Mouse (Mus musculus): ENCODE measurements around the gene Rpusd1. TPM values are rescaled to one million over a fixed set of nuclear protein-coding genes. Genes with fewer than 3 reads are reported as not detected.

The Rpusd1 gene
- total and polyA plus RNA-seq, 3 experiments, result 5.6 to 13.8 (median 5.8) TPM

DNA sequence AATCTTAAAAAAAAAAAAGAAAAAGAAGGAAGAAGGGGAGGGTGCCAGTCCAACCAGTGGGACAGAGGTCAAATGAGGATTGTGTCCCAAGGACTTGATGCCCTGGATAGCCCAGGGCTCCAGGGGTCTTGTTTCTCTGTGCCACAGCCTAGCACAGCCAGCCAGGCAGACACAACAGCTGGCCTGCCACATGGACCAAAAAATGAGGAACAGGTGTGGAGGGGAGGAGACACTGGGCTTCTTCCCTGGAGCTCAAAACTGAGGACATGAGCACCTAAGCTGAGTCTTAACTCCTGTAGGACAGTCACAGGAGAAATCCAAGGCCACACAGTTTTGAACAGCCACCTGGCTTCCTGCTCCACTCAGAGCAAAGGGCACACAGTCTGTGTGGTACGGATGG, 31.2 kb upstream of the Rpusd1 start:
- no peaks in the 10 kb centered on the region for H3K4me1 ChIP-seq (ENCODE audit: control insufficient read depth in 1 of 2, insufficient read depth in 2 of 2)
- no peak for DNase-seq (ENCODE audit: extremely low read depth)
- dilution Hi-C loops (cut with MboI; ENCODE audit: extremely low pct_ligation_motif_present, extremely low pct_unique_long_range_greater_than_20kb, low sequenced_read_pairs), result no loop called here
- no peaks in the 10 kb centered on the region for H3K9me3 ChIP-seq (replicated peaks; ENCODE audit: low read length)
- no peak overlapping the region for H3K4me3 ChIP-seq (replicated peaks in 1 of 3; ENCODE audit: low read depth in 2 of 3, low read length in 2 of 3, poor library complexity in 1 of 3)
- H3K27ac ChIP-seq (ENCODE audit: insufficient read depth, low read depth), result no peak overlapping the region
- TF ChIP-seq ZC3H11A (IDR thresholded peaks at IDR 0.05; ENCODE audit: low read depth, low read length), result no peak
- no peak for TF ChIP-seq HCFC1 (IDR thresholded peaks at IDR 0.05; ENCODE audit: low read depth, low read length)
- TF ChIP-seq CTCF (conservative IDR thresholded peaks at IDR 0.05 in 1 of 2, IDR thresholded peaks at IDR 0.05 in 1 of 2; ENCODE audit: low read depth in 2 of 2, low read length in 2 of 2), result no peak
- no peak for TF ChIP-seq KAT2A (IDR thresholded peaks at IDR 0.05; ENCODE audit: insufficient replicate concordance, low read length)
- TF ChIP-seq GABPA (IDR thresholded peaks at IDR 0.05; ENCODE audit: insufficient replicate concordance, low read depth, low read length), result no peak
- no peak for TF ChIP-seq CHD2 (IDR thresholded peaks at IDR 0.05; ENCODE audit: low read length)
- no peak for TF ChIP-seq MAX (IDR thresholded peaks at IDR 0.05; ENCODE audit: low read length)
- TF ChIP-seq MAFK (IDR thresholded peaks at IDR 0.05; ENCODE audit: insufficient replicate concordance, low read length), result no peak
- no peak for TF ChIP-seq RAD21 (IDR thresholded peaks at IDR 0.05; ENCODE audit: low read depth, low read length)
- TF ChIP-seq JUND (conservative IDR thresholded peaks at IDR 0.05; ENCODE audit: low read depth, low read length), result no peak
- no peak for TF ChIP-seq TCF12 (IDR thresholded peaks at IDR 0.05; ENCODE audit: low read depth, low read length)
- no peak for TF ChIP-seq ZNF384 (IDR thresholded peaks at IDR 0.05; ENCODE audit: low read depth, low read length)
- no peak for TF ChIP-seq MEF2A (IDR thresholded peaks at IDR 0.05; ENCODE audit: borderline replicate concordance, low read depth, low read length)
- TF ChIP-seq MAZ (IDR thresholded peaks at IDR 0.05; ENCODE audit: low read depth, low read length), result no peak
- no peak overlapping the region for H3K4me2 ChIP-seq (ENCODE audit: insufficient read depth, low read depth, poor library complexity, severe bottlenecking)
- H3K36me3 ChIP-seq (replicated peaks in 1 of 2; ENCODE audit: control insufficient read depth in 1 of 2, insufficient read depth in 1 of 2, low read length in 1 of 2), result no peaks in the 10 kb centered on the region
- H3K27me3 ChIP-seq (replicated peaks), result peaks cover 50% of the 10 kb centered on the region
- H3K79me2 ChIP-seq (replicated peaks; ENCODE audit: control insufficient read depth, extremely low read depth, insufficient read depth, poor library complexity, severe bottlenecking), result no peaks in the 10 kb centered on the region
- H3K9ac ChIP-seq (ENCODE audit: insufficient read depth, low read depth), result no peak overlapping the region
- in situ Hi-C loops (cut with MboI; ENCODE audit: low pct_ligation_motif_present, low pct_unique_long_range_greater_than_20kb, low sequenced_read_pairs), result loop anchor here (5.0 to 10.0 kb wide), 3 partner anchors 184 to 301 kb away; no protein-coding TSS in a partner anchor

DNA sequence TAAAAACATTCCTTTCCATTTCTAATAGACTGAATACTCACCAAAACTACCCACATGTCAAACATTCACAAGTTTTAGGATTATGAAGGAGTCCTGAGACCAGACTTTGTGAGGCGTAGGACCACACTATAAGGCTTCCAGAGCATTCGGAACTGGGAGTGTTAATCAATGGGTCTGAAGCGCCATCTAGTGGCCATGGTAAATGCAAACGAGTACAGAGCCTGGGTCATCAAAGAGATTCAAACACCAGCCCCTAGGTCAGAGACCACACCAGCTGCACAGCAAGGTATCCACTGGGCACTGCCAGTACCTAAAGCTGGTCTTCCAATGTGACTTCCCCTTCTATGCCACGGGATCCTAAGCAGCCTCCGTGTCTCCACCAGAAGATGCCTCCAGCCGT, 29.0 kb upstream of the Rpusd1 start:
- Histone ChIP-seq H3K4me3 (replicated peaks in 1 of 3; ENCODE audit: low read depth in 2 of 3, low read length in 2 of 3, poor library complexity in 1 of 3) (no peak overlapping the region), H3K4me1 (ENCODE audit: control insufficient read depth in 1 of 2, insufficient read depth in 2 of 2) (no peaks in the 10 kb centered on the region), H3K4me2 (ENCODE audit: insufficient read depth, low read depth, poor library complexity, severe bottlenecking) (no peak overlapping the region), H3K27ac (ENCODE audit: insufficient read depth, low read depth) (no peak overlapping the region), H3K9ac (ENCODE audit: insufficient read depth, low read depth) (no peak overlapping the region), H3K79me2 (replicated peaks; ENCODE audit: control insufficient read depth, extremely low read depth, insufficient read depth, poor library complexity, severe bottlenecking) (no peaks in the 10 kb centered on the region), H3K36me3 (replicated peaks in 1 of 2; ENCODE audit: control insufficient read depth in 1 of 2, insufficient read depth in 1 of 2, low read length in 1 of 2) (no peaks in the 10 kb centered on the region), H3K27me3 (replicated peaks) (peaks cover 47% of the 10 kb centered on the region), H3K9me3 (replicated peaks; ENCODE audit: low read length) (no peaks in the 10 kb centered on the region)
- dilution Hi-C loops (cut with MboI; ENCODE audit: extremely low pct_ligation_motif_present, extremely low pct_unique_long_range_greater_than_20kb, low sequenced_read_pairs) (no loop called here), in situ Hi-C loops (cut with MboI; ENCODE audit: low pct_ligation_motif_present, low pct_unique_long_range_greater_than_20kb, low sequenced_read_pairs) (loop anchor here (5.0 to 10.0 kb wide), 3 partner anchors 186 to 304 kb away; no protein-coding TSS in a partner anchor)
- DNase-seq (ENCODE audit: extremely low read depth), result peak; percentile 80
- TF ChIP-seq IRF4 (IDR thresholded peaks at IDR 0.05; ENCODE audit: low read depth, low read length) (peak; percentile 45; the same call in 1 of the 2 replicates), ZC3H11A (IDR thresholded peaks at IDR 0.05; ENCODE audit: low read depth, low read length) (peak; percentile 58; the same call in 1 of the 2 replicates), SMC3 (IDR thresholded peaks at IDR 0.05; ENCODE audit: low read depth, low read length) (peak; percentile 92), BHLHE40 (IDR thresholded peaks at IDR 0.05; ENCODE audit: low read depth, low read length) (no peak), RAD21 (IDR thresholded peaks at IDR 0.05; ENCODE audit: low read depth, low read length) (peak; percentile 96), CTCF (conservative IDR thresholded peaks at IDR 0.05 in 1 of 2, IDR thresholded peaks at IDR 0.05 in 1 of 2; ENCODE audit: low read depth in 2 of 2, low read length in 2 of 2) (peak; percentile 72 to 96)

All from CH12.LX (cell line).